Mouse (Mus musculus) stomach, embryonic 16.5 days (tissue): ENCODE data around the gene Prr5. TPM values are rescaled to one million over a fixed set of nuclear protein-coding genes. Genes with fewer than 3 reads are reported as not detected.

Experiments used
- ATAC-seq: fragments of 200-750 bp; cut with Nextera tagmentation; 2 replicates; pipeline ENCODE4 v1.8.0; 2017; ENCODE audit warnings: moderate number of reproducible peaks, moderate TSS enrichment; ENCODE audit not compliant: insufficient read depth, low FRiP score
- H3K27ac ChIP-seq: fragments of 300-500 bp; sonication (generic); 2 replicates; pipeline ENCODE4 v1.5.1; 2014; ENCODE audit warnings: low read length
- H3K27me3 ChIP-seq: fragments of 300-500 bp; sonication (generic); 2 replicates; pipeline ENCODE4 v1.6.1; 2014; ENCODE audit warnings: low read length, control low read depth, mixed read lengths; ENCODE audit not compliant: control insufficient read depth, insufficient read depth
- H3K36me3 ChIP-seq: fragments of 300-500 bp; sonication (generic); 2 replicates; pipeline ENCODE4 v1.6.1; 2014; ENCODE audit warnings: low read length; ENCODE audit not compliant: control insufficient read depth, insufficient read depth
- H3K4me1 ChIP-seq: fragments of 300-500 bp; sonication (generic); 2 replicates; pipeline ENCODE4 v1.6.1; 2014; ENCODE audit warnings: low read length, control low read depth, mixed read lengths; ENCODE audit not compliant: control insufficient read depth, insufficient read depth
- H3K4me2 ChIP-seq: fragments of 300-500 bp; sonication (generic); 2 replicates; pipeline ENCODE4 v1.6.1; 2014; ENCODE audit warnings: low read depth, low read length, mixed read lengths
- H3K4me3 ChIP-seq: fragments of 300-500 bp; sonication (generic); replicated peaks from 2 replicates; pipeline ENCODE4 v1.5.1; 2014; ENCODE audit warnings: mild to moderate bottlenecking, low read length
- H3K9ac ChIP-seq: fragments of 300-500 bp; sonication (generic); 2 replicates; pipeline ENCODE4 v1.6.1; 2014; ENCODE audit warnings: low read length
- H3K9me3 ChIP-seq: fragments of 300-500 bp; sonication (generic); replicated peaks from 2 replicates; pipeline ENCODE4 v1.6.1; 2016; ENCODE audit warnings: low read length, control low read depth; ENCODE audit not compliant: control insufficient read depth
- WGBS: fragments of 180-500 bp; shearing (Covaris S2); extraction: QIAGEN DNeasy Blood & Tissue Kit; methylation state at CpG from one replicate; pipeline ENCODE4 v1.1.7; 2014; 5-methylcytosine and 5-hydroxymethylcytosine counted together
- polyA plus RNA-seq: library from polyadenylated mRNA; unstranded; fragments of >200 nt; fragmentation: Nextera tagmentation; extraction: Ambion mirVana; gene quantifications from 2 replicates; pipeline ENCODE4 v1.2.1, GENCODE M21; 2015

Prr5 gene
- polyA plus RNA-seq, 1 experiment from 2014 or later: 29.8 TPM

GRCm38 (mm10) chr15:84741573-84741972 is 72.2 kb downstream of the Prr5 start:
- Histone ChIP-seq H3K4me1 (no peaks in the 10 kb centered on the region), H3K27ac (no peak overlapping the region), H3K4me2 (no peak overlapping the region), H3K4me3 (no peak overlapping the region), H3K9ac (no peak overlapping the region), H3K36me3 (no peaks in the 10 kb centered on the region), H3K9me3 (no peaks in the 10 kb centered on the region), H3K27me3 (no peaks in the 10 kb centered on the region)
- 59% methylated on average over 3 of the region's 3 CpGs for WGBS
- ATAC-seq: no peak

GRCm38 (mm10) chr15:84743347-84743746 is 73.9 kb downstream of the Prr5 start:
- H3K27me3 ChIP-seq: no peaks in the 10 kb centered on the region
- no peak overlapping the region for H3K4me3 ChIP-seq
- no peaks in the 10 kb centered on the region for H3K36me3 ChIP-seq
- no peaks in the 10 kb centered on the region for H3K9me3 ChIP-seq
- H3K4me2 ChIP-seq: no peak overlapping the region
- no peaks in the 10 kb centered on the region for H3K4me1 ChIP-seq
- ATAC-seq: no peak
- H3K9ac ChIP-seq: no peak overlapping the region
- 20% methylated on average over 3 of the region's 3 CpGs for WGBS
- no peak overlapping the region for H3K27ac ChIP-seq

GRCm38 (mm10) chr15:84744308-84744707 is 74.9 kb downstream of the Prr5 start:
- no peak for ATAC-seq
- Histone ChIP-seq H3K9ac (no peak overlapping the region), H3K27ac (no peak overlapping the region), H3K9me3 (no peaks in the 10 kb centered on the region), H3K27me3 (no peaks in the 10 kb centered on the region), H3K36me3 (no peaks in the 10 kb centered on the region), H3K4me2 (no peak overlapping the region), H3K4me1 (no peaks in the 10 kb centered on the region), H3K4me3 (no peak overlapping the region)
- WGBS: 17% methylated on average over 2 of the region's 2 CpGs

DNA sequence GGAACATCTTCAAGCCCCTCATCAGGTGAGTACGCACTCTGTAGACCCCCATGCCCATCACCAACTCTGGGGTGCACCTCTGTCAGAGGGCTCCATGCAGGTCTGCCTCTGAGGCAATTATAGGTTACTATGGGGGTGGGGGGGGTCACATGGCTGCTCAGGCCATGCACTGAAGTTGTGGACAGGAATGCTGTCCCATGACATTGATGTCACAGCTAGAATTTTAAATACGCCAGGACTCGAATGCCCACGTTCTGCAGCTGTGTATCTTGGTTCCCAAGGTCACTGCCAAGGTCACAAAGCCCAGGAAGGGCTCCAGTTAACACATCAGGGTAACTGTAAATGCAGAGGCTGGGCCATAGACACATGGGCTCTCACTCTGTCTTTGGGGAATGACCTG is 76.4 kb downstream of the Prr5 start:
- 88% methylated on average over 4 of the region's 4 CpGs for WGBS
- Histone ChIP-seq H3K4me3 (no peak overlapping the region), H3K4me1 (no peaks in the 10 kb centered on the region), H3K27me3 (no peaks in the 10 kb centered on the region), H3K4me2 (no peak overlapping the region), H3K9me3 (no peaks in the 10 kb centered on the region), H3K36me3 (no peaks in the 10 kb centered on the region), H3K27ac (no peak overlapping the region), H3K9ac (no peak overlapping the region)
- 0 out of 2 replicates have a peak, but pooled peaks have one; percentile 17 for ATAC-seq

Other genes starting within 250 kb of the Prr5 start
- 1.8 and 2.9 TPM in 2 replicates for gene Shisal1, start 222.5 kb upstream of the Prr5 start, polyA plus RNA-seq
- 9.8 and 10.3 TPM in 2 replicates for gene Rtl6, start 111.8 kb upstream of the Prr5 start, polyA plus RNA-seq
- 12.6 and 14.5 TPM in 2 replicates for gene Arhgap8, start 50.4 kb downstream of the Prr5 start, polyA plus RNA-seq
- 0.34 and 0.60 TPM in 2 replicates for gene Phf21b, start 186.4 kb downstream of the Prr5 start, polyA plus RNA-seq